Mouse (Mus musculus) heart, embryonic 11.5 days (tissue): ENCODE measurements around the gene Dusp1. TPM values are rescaled to one million over a fixed set of nuclear protein-coding genes. Genes with fewer than 3 reads are reported as not detected.

Experiments
- ATAC-seq: fragments of 200-750 bp; cut with Nextera tagmentation; replicated peaks from 2 replicates; pipeline ENCODE4 v1.8.0; 2017; ENCODE audit warnings: moderate library complexity; ENCODE audit not compliant: insufficient number of reproducible peaks, low FRiP score, low TSS enrichment
- H3K27ac ChIP-seq: fragments of 300-500 bp; sonication (generic); 2 replicates; pipeline ENCODE4 v1.5.1; 2014; ENCODE audit warnings: mild to moderate bottlenecking, low read depth, low read length
- H3K27me3 ChIP-seq: fragments of 300-500 bp; sonication (generic); 2 replicates; pipeline ENCODE4 v1.6.1; 2014; ENCODE audit warnings: mild to moderate bottlenecking, low read length, mixed read lengths; ENCODE audit not compliant: control insufficient read depth, insufficient read depth
- H3K36me3 ChIP-seq: fragments of 300-500 bp; sonication (generic); 2 replicates; pipeline ENCODE4 v1.6.1; 2014; ENCODE audit warnings: mild to moderate bottlenecking, low read length, moderate library complexity, mixed read lengths; ENCODE audit not compliant: control insufficient read depth, insufficient read depth
- H3K4me1 ChIP-seq: fragments of 300-500 bp; sonication (generic); 2 replicates; pipeline ENCODE4 v1.6.1; 2014; ENCODE audit warnings: low read length; ENCODE audit not compliant: control insufficient read depth, insufficient read depth
- H3K4me2 ChIP-seq: fragments of 300-500 bp; sonication (generic); 2 replicates; pipeline ENCODE4 v1.6.1; 2014; ENCODE audit warnings: mild to moderate bottlenecking, moderate library complexity
- H3K4me3 ChIP-seq: fragments of 300-500 bp; sonication (generic); 2 replicates; pipeline ENCODE4 v1.5.1; 2014; ENCODE audit warnings: low read depth, low read length
- H3K9ac ChIP-seq: fragments of 300-500 bp; sonication (generic); 2 replicates; pipeline ENCODE4 v1.6.1; 2014; ENCODE audit warnings: mild to moderate bottlenecking, low read depth, low read length, moderate library complexity
- H3K9me3 ChIP-seq: fragments of 300-500 bp; sonication (generic); replicated peaks from 2 replicates; pipeline ENCODE4 v1.6.1; 2016; ENCODE audit warnings: low read length; ENCODE audit not compliant: control insufficient read depth
- WGBS: fragments of 180-500 bp; shearing (Covaris S2); extraction: QIAGEN DNeasy Blood & Tissue Kit; methylation state at CpG from one replicate; pipeline ENCODE4 v1.1.7; 2014; ENCODE audit not compliant: insufficient replicate concordance; 5-methylcytosine and 5-hydroxymethylcytosine counted together
- polyA plus RNA-seq: library from polyadenylated mRNA; unstranded; fragments of >200 nt; fragmentation: Nextera tagmentation; extraction: Ambion mirVana; gene quantifications from 2 replicates; pipeline ENCODE4 v1.2.1, GENCODE M21; 2014

Gene Dusp1
- polyA plus RNA-seq, 1 experiment from 2014 or later = 30.0 TPM

DNA sequence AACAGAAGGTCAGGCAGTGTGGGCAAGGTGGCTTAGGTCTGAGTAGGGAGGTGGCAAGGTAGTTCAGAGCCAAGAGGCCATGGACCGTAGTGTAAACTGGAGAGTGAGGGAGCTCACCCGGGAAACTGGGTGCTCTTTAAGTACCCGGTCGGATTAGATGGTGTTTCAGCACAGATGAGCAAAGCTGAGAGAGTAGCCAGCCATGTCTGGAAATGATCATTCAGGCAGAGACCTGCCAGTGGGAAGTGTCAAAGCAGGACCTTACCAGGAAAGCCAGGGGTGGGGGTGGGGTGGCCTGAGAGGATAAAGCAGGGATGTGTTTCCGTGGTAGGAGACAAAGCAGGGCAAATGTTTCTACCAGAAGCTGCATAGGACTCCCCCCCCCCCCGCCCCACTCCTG, 85.1 kb downstream of the Dusp1 start:
- no peak overlapping the region for H3K4me2 ChIP-seq
- no peak overlapping the region for H3K9ac ChIP-seq
- peaks cover 18% of the 10 kb centered on the region; the same call in 1 of the 2 replicates for H3K4me1 ChIP-seq
- no peak overlapping the region for H3K27ac ChIP-seq
- H3K27me3 ChIP-seq = no peaks in the 10 kb centered on the region
- 36% methylated on average over 6 of the region's 6 CpGs for WGBS
- no peak overlapping the region for H3K4me3 ChIP-seq
- no peaks in the 10 kb centered on the region for H3K36me3 ChIP-seq
- H3K9me3 ChIP-seq = no peaks in the 10 kb centered on the region
- ATAC-seq = no peak

GRCm38 (mm10) chr17:26468102-26468894, 93.6 kb downstream of the Dusp1 start:
- H3K4me2 ChIP-seq = no peak overlapping the region
- WGBS = 77% methylated on average over 13 of the region's 13 CpGs
- H3K4me3 ChIP-seq = no peak overlapping the region
- ATAC-seq = no peak
- no peaks in the 10 kb centered on the region for H3K36me3 ChIP-seq
- H3K4me1 ChIP-seq = peaks cover 3% of the 10 kb centered on the region
- H3K9me3 ChIP-seq = no peaks in the 10 kb centered on the region
- H3K27me3 ChIP-seq = peaks cover 4% of the 10 kb centered on the region; the same call in 1 of the 2 replicates
- no peak overlapping the region for H3K27ac ChIP-seq
- H3K9ac ChIP-seq = no peak overlapping the region

DNA sequence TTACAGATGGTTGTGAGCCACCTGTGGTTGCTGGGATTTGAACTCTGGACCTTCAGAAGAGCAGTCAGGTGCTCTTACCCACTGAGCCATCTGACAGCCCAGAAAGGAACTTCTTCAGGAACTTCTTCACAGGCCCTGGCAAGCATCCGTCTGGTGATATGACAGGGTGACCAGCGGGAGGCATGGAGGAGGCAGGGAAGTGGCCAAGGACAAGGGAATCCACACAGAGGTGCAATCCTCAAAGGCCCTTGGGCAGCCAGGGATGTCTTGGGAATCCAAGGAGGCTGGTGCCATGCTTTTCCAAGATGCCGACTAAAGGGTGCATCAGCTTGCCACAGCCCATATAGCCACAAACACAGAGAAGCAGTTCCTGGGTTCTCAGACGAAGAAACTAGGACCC, 94.3 kb downstream of the Dusp1 start:
- no peak overlapping the region for H3K27ac ChIP-seq
- H3K27me3 ChIP-seq = peaks cover 4% of the 10 kb centered on the region; the same call in 1 of the 2 replicates
- no peaks in the 10 kb centered on the region for H3K36me3 ChIP-seq
- WGBS = 73% methylated on average over 4 of the region's 4 CpGs
- H3K4me2 ChIP-seq = no peak overlapping the region
- H3K4me3 ChIP-seq = no peak overlapping the region
- ATAC-seq = no peak
- peaks cover 7% of the 10 kb centered on the region for H3K4me1 ChIP-seq
- no peaks in the 10 kb centered on the region for H3K9me3 ChIP-seq
- H3K9ac ChIP-seq = no peak overlapping the region

GRCm38 (mm10) chr17:26466741-26467150, 95.2 kb downstream of the Dusp1 start:
- H3K4me1 ChIP-seq = peaks cover 7% of the 10 kb centered on the region
- peaks cover 4% of the 10 kb centered on the region; the same call in 1 of the 2 replicates for H3K27me3 ChIP-seq
- no peak for ATAC-seq
- no peak overlapping the region for H3K4me2 ChIP-seq
- 12% methylated on average over 4 of the region's 4 CpGs for WGBS
- H3K36me3 ChIP-seq = no peaks in the 10 kb centered on the region
- H3K9ac ChIP-seq = no peak overlapping the region
- no peak overlapping the region for H3K4me3 ChIP-seq
- H3K9me3 ChIP-seq = no peaks in the 10 kb centered on the region
- no peak overlapping the region for H3K27ac ChIP-seq

DNA sequence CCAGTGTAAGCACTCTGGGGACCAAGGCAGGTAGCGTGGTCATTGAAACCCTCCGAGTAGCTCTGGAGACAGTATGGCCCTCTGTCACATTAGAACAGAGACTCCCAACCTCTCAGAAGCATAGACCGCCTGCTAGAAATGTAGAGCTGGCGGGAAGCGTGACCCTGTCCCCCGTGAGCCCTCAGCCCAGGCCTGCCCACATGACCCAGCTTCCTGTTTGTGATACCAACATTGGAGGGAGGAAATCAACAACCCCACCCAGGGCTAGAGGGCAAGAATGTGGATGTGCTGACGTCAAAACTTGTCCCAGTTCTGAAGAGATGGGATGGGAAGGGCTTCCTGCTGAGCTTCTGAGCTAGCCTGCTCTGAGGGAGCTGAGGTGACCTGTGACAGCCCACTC, 97.0 kb downstream of the Dusp1 start:
- Histone ChIP-seq H3K4me2 (no peak overlapping the region), H3K4me3 (no peak overlapping the region), H3K36me3 (no peaks in the 10 kb centered on the region), H3K9me3 (no peaks in the 10 kb centered on the region), H3K9ac (no peak overlapping the region), H3K27me3 (peaks cover 4% of the 10 kb centered on the region; the same call in 1 of the 2 replicates), H3K27ac (peak overlapping the region; percentile 35; the same call in 1 of the 2 replicates), H3K4me1 (peaks cover 7% of the 10 kb centered on the region)
- 52% methylated on average over 7 of the region's 7 CpGs for WGBS
- ATAC-seq = no peak

- Histone ChIP-seq H3K9me3 (no peaks in the 10 kb centered on the region), H3K36me3 (no peaks in the 10 kb centered on the region), H3K4me3 (no peak overlapping the region), H3K4me1 (peaks cover 7% of the 10 kb centered on the region), H3K4me2 (no peak overlapping the region), H3K9ac (no peak overlapping the region), H3K27me3 (peaks cover 4% of the 10 kb centered on the region; the same call in 1 of the 2 replicates), H3K27ac (0 out of 2 replicates have a peak overlapping the region, but pooled peaks have one; percentile 32)
- ATAC-seq = no peak
- 76% methylated on average over 9 of the region's 9 CpGs for WGBS
Measured at GRCm38 (mm10) chr17:26464481-26464880, 97.4 kb downstream of the Dusp1 start.

- WGBS = 31% methylated on average over 4 of the region's 4 CpGs
- no peak overlapping the region for H3K9ac ChIP-seq
- peaks cover 4% of the 10 kb centered on the region; the same call in 1 of the 2 replicates for H3K27me3 ChIP-seq
- H3K4me1 ChIP-seq = peaks cover 7% of the 10 kb centered on the region
- H3K4me3 ChIP-seq = no peak overlapping the region
- H3K4me2 ChIP-seq = no peak overlapping the region
- 0 out of 2 replicates have a peak overlapping the region, but pooled peaks have one; percentile 16 for H3K27ac ChIP-seq
- H3K9me3 ChIP-seq = no peaks in the 10 kb centered on the region
- ATAC-seq = no peak
- no peaks in the 10 kb centered on the region for H3K36me3 ChIP-seq
Measured at GRCm38 (mm10) chr17:26463984-26464383, 97.9 kb downstream of the Dusp1 start.

DNA sequence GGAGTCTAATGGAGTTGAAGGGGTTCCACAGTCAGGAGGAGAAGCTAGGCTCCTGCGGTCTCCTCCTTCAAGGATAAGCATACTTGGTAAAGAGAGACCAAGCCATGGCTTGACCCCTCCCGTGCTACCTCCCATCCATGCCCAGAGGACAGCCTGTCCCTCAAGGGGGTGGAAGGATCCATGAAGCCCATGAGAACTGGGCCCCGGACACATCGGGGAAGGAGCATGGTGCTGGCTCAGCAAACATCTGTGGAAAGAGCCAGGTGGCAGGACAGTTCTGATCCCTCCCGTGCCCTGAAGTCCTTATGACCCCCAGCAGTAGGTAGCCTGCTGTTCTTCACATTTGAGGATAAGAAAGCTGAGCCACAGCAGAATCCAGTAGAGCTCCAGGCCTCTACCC, 98.5 kb downstream of the Dusp1 start:
- peaks cover 4% of the 10 kb centered on the region; the same call in 1 of the 2 replicates for H3K27me3 ChIP-seq
- 81% methylated on average over 5 of the region's 5 CpGs for WGBS
- H3K9me3 ChIP-seq = no peaks in the 10 kb centered on the region
- ATAC-seq = no peak
- no peaks in the 10 kb centered on the region for H3K36me3 ChIP-seq
- H3K9ac ChIP-seq = no peak overlapping the region
- no peak overlapping the region for H3K4me3 ChIP-seq
- H3K27ac ChIP-seq = 0 out of 2 replicates have a peak overlapping the region, but pooled peaks have one; percentile 16
- no peak overlapping the region for H3K4me2 ChIP-seq
- peaks cover 7% of the 10 kb centered on the region for H3K4me1 ChIP-seq
